ENCODE assay signal across 16 mouse cellular contexts in genomic region chr13:111745216-111745615, GRCm38 (mm10).
A peak's percentile ranks its signal among the peaks of the same experiment; 100 is the strongest.
DNase-seq lines count a peak whose midpoint lies in the region; ATAC-seq and TF ChIP-seq lines count a peak whose summit lies in the region.
"Had no signal": no experiment of that assay in that cellular context is flagged by ENCODE, and none has a peak within 500 bp of the region (broad histone marks: within the 10 kb centered on the region; RNA-seq: fewer than 3 reads in every experiment).

No protein-coding gene starts in this region.

- H3K27ac ChIP-seq in liver, embryonic 13.5 days, result peak overlapping the region; percentile 92
- no peak overlapping the region for H3K27ac ChIP-seq in stomach, postnatal 0 days (replicated peaks)
- H3K27ac ChIP-seq: embryonic facial prominence, embryonic 15.5 days; forebrain, embryonic 13.5 days; gastrocnemius, adult 2 months; limb, embryonic 10.5 days had no signal

- DNase-seq in left cerebral cortex, postnatal 4 days, result peak; percentile 65
- no peak for DNase-seq in left cerebral cortex, adult 11 months (ENCODE audit: low spot score)
- no peak for DNase-seq in G1E (ENCODE audit: low spot score)
- DNase-seq in brain, adult 2 months (ENCODE audit: low read depth, low spot score), result peak; percentile 16
- no peak for DNase-seq in liver, embryonic 13.5 days
- DNase-seq in stomach, postnatal 0 days (ENCODE audit: low spot score), result no peak
- DNase-seq in embryo, embryonic 9.5 days (ENCODE audit: extremely low spot score), result no peak
- DNase-seq: gastrocnemius, adult 2 months; kidney, adult 11 months; kidney, postnatal 36 days; spleen, adult 18-20 months had no signal

- no peak overlapping the region; the same call in 1 of the 2 replicates for H3K9ac ChIP-seq in liver, embryonic 13.5 days
- H3K9ac ChIP-seq in stomach, postnatal 0 days (ENCODE audit: low read length), result no peak overlapping the region
- H3K9ac ChIP-seq: embryonic facial prominence, embryonic 15.5 days; forebrain, embryonic 13.5 days had no signal

- H3K4me1 ChIP-seq in G1E (ENCODE audit: insufficient read depth, low read depth, low read length), result peaks cover 67% of the 10 kb centered on the region
- H3K4me1 ChIP-seq in liver, embryonic 13.5 days (replicated peaks), result peaks cover 50% of the 10 kb centered on the region
- no peaks in the 10 kb centered on the region for H3K4me1 ChIP-seq in stomach, postnatal 0 days (replicated peaks; ENCODE audit: control insufficient read depth, insufficient read depth)
- H3K4me1 ChIP-seq: embryonic facial prominence, embryonic 15.5 days; forebrain, embryonic 13.5 days; limb, embryonic 10.5 days had no signal

- 57% methylated on average over 7 of the region's 7 CpGs for WGBS in liver, embryonic 13.5 days (ENCODE audit: insufficient replicate concordance)
- 51% methylated on average over 7 of the region's 7 CpGs for WGBS in stomach, postnatal 0 days

- peaks cover 24% of the 10 kb centered on the region for H3K36me3 ChIP-seq in G1E (replicated peaks)
- peaks cover 28% of the 10 kb centered on the region for H3K36me3 ChIP-seq in liver, embryonic 13.5 days
- peaks cover 13% of the 10 kb centered on the region for H3K36me3 ChIP-seq in stomach, postnatal 0 days (ENCODE audit: control insufficient read depth, insufficient read depth, low read length)

- H3K4me3 ChIP-seq in G1E (ENCODE audit: low read depth, low read length), result peak overlapping the region; percentile 56; the same call in 1 of the 2 replicates
- H3K4me3 ChIP-seq in liver, embryonic 13.5 days (replicated peaks), result no peak overlapping the region
- no peak overlapping the region for H3K4me3 ChIP-seq in stomach, postnatal 0 days (ENCODE audit: low read depth, low read length)
- H3K4me3 ChIP-seq: embryonic facial prominence, embryonic 15.5 days; forebrain, embryonic 13.5 days; gastrocnemius, adult 2 months; limb, embryonic 10.5 days had no signal

- H3K27me3 ChIP-seq in G1E (ENCODE audit: insufficient read depth, low read length), result no peaks in the 10 kb centered on the region
- no peaks in the 10 kb centered on the region for H3K27me3 ChIP-seq in liver, embryonic 13.5 days
- no peaks in the 10 kb centered on the region for H3K27me3 ChIP-seq in stomach, postnatal 0 days (ENCODE audit: control insufficient read depth, insufficient read depth, low read length)
- H3K27me3 ChIP-seq: embryonic facial prominence, embryonic 15.5 days; forebrain, embryonic 13.5 days had no signal

- intact Hi-C loops in left cerebral cortex, postnatal 4 days (cut with DNase I), result no loop called here

- ATAC-seq in G1E (ENCODE audit: extremely low read depth, insufficient number of reproducible peaks, low FRiP score, poor library complexity, severe bottlenecking), result no peak
- ATAC-seq in liver, embryonic 13.5 days (ENCODE audit: low read depth), result no peak
- no peak for ATAC-seq in stomach, postnatal 0 days (ENCODE audit: low FRiP score, low TSS enrichment)
- ATAC-seq: activated CD4-positive, CD25-positive, alpha-beta regulatory T cell, adult 4 months; forebrain, embryonic 13.5 days had no signal

- TF ChIP-seq EP300 in stomach, postnatal 0 days (optimal IDR thresholded peaks at IDR 0.05), result no peak

- peak overlapping the region; percentile 48; the same call in 1 of the 2 replicates for H3K4me2 ChIP-seq in liver, embryonic 13.5 days
- H3K4me2 ChIP-seq in stomach, postnatal 0 days (replicated peaks; ENCODE audit: low read depth), result no peak overlapping the region
- H3K4me2 ChIP-seq: embryonic facial prominence, embryonic 15.5 days; forebrain, embryonic 13.5 days; midbrain, embryonic 11.5 days had no signal

- peaks cover 3% of the 10 kb centered on the region for H3K9me3 ChIP-seq in G1E (replicated peaks)
- no peaks in the 10 kb centered on the region for H3K9me3 ChIP-seq in liver, embryonic 13.5 days (replicated peaks)
- no peaks in the 10 kb centered on the region for H3K9me3 ChIP-seq in stomach, postnatal 0 days (ENCODE audit: control insufficient read depth, low read length)
- H3K9me3 ChIP-seq: embryonic facial prominence, embryonic 15.5 days; forebrain, embryonic 13.5 days; limb, embryonic 10.5 days had no signal

- TF ChIP-seq CTCF in G1E (IDR thresholded peaks at IDR 0.05; ENCODE audit: low read depth, low read length), result no peak
- no peak for TF ChIP-seq CTCF in stomach, postnatal 0 days (IDR thresholded peaks at IDR 0.05; ENCODE audit: low read depth)

Comparison
In these comparisons a context has a peak if more than half of its experiments do, and no peak if none do; other contexts are left out.
1. DNase-seq: peak in left cerebral cortex, postnatal 4 days (single experiment) and brain, adult 2 months (single experiment); none in left cerebral cortex, adult 11 months (single experiment), G1E (single experiment), liver, embryonic 13.5 days (single experiment), stomach, postnatal 0 days (single experiment) and embryo, embryonic 9.5 days (single experiment).